Mouse (Mus musculus): ENCODE data around the gene Gm1043.

The Gm1043 gene

GRCm38 (mm10) chr5:37109280-37109849 lies 24.2 kb downstream of the Gm1043 start:
- peak; percentile 62 for DNase-seq (ENCODE audit: low read depth, low spot score)

DNA sequence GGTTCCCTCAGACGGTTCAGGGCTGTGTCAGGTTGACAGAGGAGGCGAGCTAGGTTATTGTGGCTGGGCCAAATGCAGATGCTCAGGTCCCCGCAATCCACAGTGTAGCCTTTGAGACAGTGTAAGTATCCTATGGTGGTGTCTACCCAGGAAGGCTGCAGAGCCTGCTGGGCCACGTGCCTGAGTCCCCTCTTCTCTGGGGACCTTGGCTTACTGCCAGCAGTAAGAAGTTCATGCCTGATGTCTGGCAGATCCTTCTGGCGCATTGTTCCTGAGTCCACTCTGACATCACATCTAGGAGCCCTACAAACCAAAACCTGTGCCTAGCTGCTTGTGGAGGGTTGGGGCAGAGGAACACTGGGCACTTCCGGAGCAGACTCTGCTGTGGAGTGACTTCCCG lies 27.2 kb downstream of the Gm1043 start:
- no peak for DNase-seq (ENCODE audit: low read depth, low spot score)

DNA sequence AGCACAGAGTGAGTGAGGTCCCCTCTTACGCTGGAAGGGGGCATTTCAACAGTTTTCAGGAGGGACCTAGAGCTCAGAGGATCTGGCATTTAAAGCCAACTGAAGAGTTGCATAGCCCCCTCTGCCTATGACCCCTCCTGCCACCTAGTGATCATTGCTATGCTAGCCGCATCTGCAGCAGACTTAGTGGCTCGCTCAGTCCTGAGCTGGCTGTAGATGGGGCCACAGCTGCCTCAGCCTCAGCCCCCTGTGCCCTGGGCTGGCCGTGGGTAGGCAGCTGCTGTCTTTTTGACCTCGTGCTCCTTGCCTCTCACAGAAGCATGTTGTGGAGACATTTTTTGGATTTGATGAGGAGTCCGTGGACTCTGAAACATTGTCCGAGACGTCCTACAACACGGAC lies 32.0 kb downstream of the Gm1043 start:
- no peak for DNase-seq (ENCODE audit: low read depth, low spot score)

- DNase-seq (ENCODE audit: low read depth, low spot score): no peak
Measured at GRCm38 (mm10) chr5:37118242-37118641, 33.1 kb downstream of the Gm1043 start.

DNA sequence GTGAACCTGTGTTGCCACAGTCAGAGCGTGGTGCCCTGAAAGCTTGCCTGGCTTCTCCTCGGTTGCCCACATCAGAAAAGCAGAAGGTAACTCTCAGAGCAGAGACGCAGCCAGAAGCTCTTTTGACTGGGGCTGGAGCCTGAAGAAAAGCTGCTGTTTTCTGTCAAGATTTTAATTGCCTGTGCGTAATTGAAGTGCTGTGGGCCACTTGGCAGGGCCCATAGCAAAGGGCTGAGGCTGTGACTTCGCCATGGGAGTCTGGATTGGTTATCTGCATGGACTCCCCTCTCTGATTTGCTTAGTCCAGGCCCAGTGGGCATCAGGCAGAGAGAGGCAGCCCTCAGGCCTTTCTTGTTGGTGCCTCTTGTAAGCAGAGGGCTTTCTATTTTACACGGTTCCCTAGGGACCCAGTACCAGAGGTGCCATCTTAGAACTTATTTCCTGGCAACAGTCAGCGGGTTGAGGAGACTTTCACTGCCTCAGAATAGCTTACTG lies 36.1 kb downstream of the Gm1043 start:
- DNase-seq (ENCODE audit: low read depth, low spot score): peak; percentile 33

- no peak for DNase-seq (ENCODE audit: low read depth, low spot score)
Measured at GRCm38 (mm10) chr5:37131841-37132240, 46.7 kb downstream of the Gm1043 start.

GRCm38 (mm10) chr5:37141745-37142144 lies 56.6 kb downstream of the Gm1043 start:
- no peak for DNase-seq (ENCODE audit: low read depth, low spot score)

DNA sequence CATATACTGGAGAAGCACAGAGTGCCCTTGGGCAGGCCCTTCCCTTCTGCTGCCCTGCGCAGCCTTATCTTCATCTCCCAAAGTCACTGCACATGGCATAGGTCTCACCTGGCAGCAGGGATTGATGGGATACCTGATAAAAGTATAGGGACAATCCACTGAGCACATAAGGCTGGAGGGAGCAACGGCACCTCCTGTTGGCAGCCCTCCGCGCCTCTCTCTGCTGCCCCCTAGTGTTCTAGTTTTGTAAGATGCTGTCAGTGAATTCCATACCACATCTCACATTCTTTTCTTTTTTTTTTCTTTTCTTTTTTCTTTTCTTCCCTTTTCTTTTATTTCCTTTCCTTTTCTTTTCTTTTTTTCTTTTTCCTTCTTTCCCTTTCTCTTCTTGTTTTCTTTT lies 62.4 kb downstream of the Gm1043 start:
- no peak for DNase-seq (ENCODE audit: low read depth, low spot score)

- no peak for DNase-seq (ENCODE audit: low read depth, low spot score)
Measured at GRCm38 (mm10) chr5:37150650-37151049, 65.5 kb downstream of the Gm1043 start.

- DNase-seq (ENCODE audit: low read depth, low spot score): no peak
Measured at GRCm38 (mm10) chr5:37154472-37154871, 69.3 kb downstream of the Gm1043 start.

- DNase-seq (ENCODE audit: low read depth, low spot score): no peak
Measured at GRCm38 (mm10) chr5:37158408-37158807, 73.2 kb downstream of the Gm1043 start.

DNA sequence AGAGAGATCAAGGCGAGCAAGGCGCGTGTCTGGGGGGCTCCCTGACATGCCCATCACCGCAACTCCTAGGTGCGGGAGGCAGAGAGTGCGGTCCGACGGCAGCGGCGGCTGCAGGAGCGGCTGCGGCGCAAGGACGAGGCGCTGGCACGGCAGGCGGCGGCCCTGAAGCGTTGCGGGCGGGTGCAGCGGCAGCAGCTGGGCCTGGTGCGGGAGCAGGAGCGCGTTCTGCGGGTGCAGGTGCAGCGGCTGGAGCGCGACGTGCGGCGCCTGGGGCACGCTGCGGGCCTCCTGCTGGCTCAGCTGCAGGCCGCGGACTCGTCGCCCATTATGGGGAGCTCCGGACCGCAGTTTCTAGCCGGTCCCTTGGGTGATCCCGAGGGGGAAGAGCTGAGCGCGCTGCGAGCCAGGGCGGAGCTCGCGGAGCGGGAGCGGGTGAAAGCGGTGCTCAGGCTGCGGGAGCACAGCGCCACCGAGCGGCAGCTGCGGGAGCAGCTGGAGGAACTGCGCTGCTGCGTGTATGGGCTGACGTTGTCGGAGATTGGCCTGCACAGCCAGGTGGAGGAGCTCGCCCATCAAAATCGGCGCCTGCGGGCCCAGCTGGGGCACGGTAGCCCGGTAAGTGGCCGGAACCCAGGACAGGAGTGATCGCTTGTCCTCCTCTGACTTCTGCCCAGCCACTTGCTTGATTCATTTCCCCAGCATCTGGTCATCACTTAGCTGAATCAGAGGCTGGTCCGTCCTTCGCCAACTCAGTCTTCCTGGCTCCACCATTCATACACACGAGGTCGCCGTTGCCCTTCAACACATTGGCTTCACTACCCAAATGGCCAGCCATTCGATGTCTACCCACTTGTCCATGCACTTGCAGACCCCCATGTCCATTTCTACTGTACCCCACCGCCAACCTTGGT lies 78.0 kb downstream of the Gm1043 start:
- DNase-seq (ENCODE audit: low read depth, low spot score): peak; percentile 74

DNA sequence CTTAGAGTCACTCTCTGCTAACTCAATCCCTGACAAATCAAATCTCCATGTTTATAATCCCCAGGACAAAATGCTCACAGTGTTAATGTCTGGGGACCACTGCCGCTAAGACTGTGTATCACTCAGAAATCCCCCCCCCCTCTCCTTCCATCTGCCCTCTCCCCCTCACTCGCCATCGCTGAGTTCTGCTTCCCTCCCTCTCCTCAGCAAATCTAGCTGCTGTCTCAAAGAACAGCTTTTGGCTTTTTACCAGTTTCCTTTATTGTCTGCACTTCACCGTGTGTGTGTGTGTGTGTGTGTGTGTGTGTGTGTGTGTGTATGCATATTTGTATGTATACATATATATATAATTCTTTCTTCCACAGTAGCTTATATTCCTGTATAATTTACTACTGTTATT lies 91.3 kb downstream of the Gm1043 start:
- DNase-seq (ENCODE audit: low read depth, low spot score): no peak

DNA sequence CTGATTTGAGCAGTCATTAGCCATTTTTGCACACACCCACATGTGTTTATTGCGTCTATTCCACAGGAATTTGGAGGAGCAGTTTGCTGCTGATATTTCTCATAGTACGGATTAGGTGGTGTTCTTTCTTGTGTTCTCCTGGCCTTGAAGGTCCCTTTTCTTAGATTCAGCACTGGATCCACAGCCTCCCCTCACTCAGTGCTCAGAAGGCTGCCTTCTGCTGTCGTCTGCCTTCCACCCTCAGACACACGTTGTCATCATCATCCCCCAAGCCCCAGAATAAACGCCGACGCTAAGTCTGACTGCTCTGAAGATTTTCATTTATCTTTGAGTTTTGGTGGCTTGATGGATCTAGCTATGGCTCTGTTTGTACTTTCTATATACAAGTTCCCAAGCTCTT lies 91.9 kb downstream of the Gm1043 start:
- peak; percentile 75 for DNase-seq (ENCODE audit: low read depth, low spot score)

- no peak for DNase-seq (ENCODE audit: low read depth, low spot score)
Measured at GRCm38 (mm10) chr5:37178811-37179210, 93.6 kb downstream of the Gm1043 start.

GRCm38 (mm10) chr5:37179872-37180271 lies 94.7 kb downstream of the Gm1043 start:
- no peak for DNase-seq (ENCODE audit: low read depth, low spot score)

GRCm38 (mm10) chr5:37180624-37181023 lies 95.5 kb downstream of the Gm1043 start:
- DNase-seq (ENCODE audit: low read depth, low spot score): no peak

GRCm38 (mm10) chr5:37184605-37185004 lies 99.4 kb downstream of the Gm1043 start:
- no peak for DNase-seq (ENCODE audit: low read depth, low spot score)

DNA sequence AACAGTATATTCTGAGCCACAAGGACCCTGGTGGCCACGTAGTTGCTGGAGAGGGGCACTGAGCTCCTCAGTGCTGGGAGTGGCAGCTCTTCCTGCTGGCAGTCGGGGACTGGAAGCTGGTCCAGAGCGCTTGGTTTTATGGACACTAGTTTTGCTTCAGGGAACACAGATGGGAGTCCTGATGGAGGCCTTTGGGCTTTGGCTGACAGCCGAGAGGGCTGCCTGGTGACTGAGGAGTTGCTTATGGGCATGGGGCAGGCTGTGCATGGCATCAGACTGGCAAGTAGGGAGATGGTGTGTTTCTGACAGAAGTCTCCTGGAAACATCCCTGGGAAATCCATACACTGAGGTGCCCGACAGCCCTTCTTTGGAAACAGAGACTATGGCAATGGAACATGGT lies 105.2 kb downstream of the Gm1043 start:
- no peak for DNase-seq (ENCODE audit: low read depth, low spot score)

DNA sequence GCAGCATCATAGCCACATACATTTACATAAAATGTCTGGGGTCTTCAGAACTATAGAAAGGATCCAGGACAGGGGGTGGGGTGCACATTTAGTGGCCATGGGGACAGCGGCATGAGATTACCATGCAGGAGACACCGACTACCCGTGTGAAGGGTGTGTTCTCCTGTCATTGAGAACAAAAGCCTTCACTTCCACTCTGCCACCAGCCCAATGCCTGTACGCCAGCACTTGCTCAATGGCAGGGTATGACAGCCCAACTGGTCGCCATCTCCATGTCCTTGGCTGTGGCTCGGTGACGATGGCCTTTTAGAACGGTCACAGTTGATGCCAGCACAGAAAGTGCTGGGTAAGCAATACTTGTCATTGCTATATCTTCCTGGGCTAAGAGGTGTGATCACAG lies 111.0 kb downstream of the Gm1043 start:
- DNase-seq (ENCODE audit: low read depth, low spot score): no peak

DNA sequence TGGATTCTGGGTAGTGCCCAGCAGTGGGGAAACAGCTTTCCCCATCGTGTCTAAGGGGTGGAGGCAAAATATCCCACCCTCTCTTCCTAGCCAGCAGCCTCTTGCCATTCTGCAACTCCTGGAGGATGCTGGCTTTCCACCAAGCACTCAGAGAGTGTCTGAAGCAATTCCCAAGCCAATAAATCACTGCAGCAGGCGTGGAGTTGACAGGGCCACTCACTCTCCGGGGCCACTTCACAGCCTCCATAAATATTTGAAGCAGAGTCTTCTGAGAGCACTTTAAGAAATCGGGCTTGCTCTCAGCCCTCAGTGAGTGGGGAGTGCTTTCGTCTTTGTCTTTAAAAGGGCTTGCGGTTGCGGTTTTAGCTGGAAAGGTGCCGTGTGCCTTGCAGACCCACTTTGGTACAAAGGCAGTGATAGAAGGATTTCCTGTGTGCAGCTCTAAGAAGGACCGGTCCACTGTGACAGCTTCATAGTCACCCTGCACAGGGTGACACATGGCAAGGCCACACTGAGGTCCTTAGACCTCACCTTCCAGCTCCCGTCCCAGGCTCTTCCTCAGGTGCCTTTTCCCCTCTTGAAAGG lies 111.6 kb downstream of the Gm1043 start:
- no peak for DNase-seq (ENCODE audit: low read depth, low spot score)

GRCm38 (mm10) chr5:37197423-37197822 lies 112.3 kb downstream of the Gm1043 start:
- no peak for DNase-seq (ENCODE audit: low read depth, low spot score)

Measured in telencephalon, adult 2 months (tissue).